Comparison of ENCODE assay signal across 30 mouse cellular contexts in the genomic region with DNA sequence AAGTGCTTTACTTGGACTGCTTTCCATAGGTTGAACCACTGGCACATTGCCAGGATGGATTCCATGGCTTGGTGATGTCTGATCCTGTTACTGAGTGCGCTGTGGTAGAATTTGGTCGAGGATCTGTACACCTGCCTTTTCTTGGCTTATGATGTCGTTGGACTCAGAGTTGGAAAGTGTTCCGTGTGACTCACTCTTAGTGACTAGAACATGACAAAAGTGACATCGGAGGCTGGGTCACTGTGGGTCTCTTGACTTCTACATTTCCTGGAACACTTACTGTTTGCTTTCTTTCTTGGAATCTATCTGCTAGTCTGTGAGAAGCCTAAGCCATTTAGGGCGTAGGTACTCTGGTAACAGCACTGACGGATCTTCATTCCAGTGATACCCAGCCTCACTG. TPM values are rescaled to one million over a fixed set of nuclear protein-coding genes. Genes with fewer than 3 reads are reported as not detected.
A peak's percentile ranks its signal among the peaks of the same experiment; 100 is the strongest.
DNase-seq lines count a peak whose midpoint lies in the region; ATAC-seq and TF ChIP-seq lines count a peak whose summit lies in the region.
"Had no signal": no experiment of that assay in that cellular context is flagged by ENCODE, and none has a peak within 500 bp of the region (broad histone marks: within the 10 kb centered on the region; RNA-seq: fewer than 3 reads in every experiment).

No protein-coding gene starts in this region.

- peaks cover 90% of the 10 kb centered on the region for H3K79me2 ChIP-seq in macrophage (ENCODE audit: inconsistent target)

- TF ChIP-seq CTCF in lung, postnatal 0 days (IDR thresholded peaks at IDR 0.05) = no peak

- H3K9me3 ChIP-seq in embryonic facial prominence, embryonic 14.5 days (ENCODE audit: control insufficient read depth, low read length) = no peaks in the 10 kb centered on the region
- H3K9me3 ChIP-seq in embryonic facial prominence, embryonic 10.5 days = no peaks in the 10 kb centered on the region
- H3K9me3 ChIP-seq in lung, postnatal 0 days (ENCODE audit: low read length) = no peaks in the 10 kb centered on the region
- H3K9me3 ChIP-seq: embryonic facial prominence, embryonic 15.5 days; forebrain, embryonic 13.5 days; G1E; heart, embryonic 12.5 days; hindbrain, embryonic 13.5 days; limb, embryonic 15.5 days; liver, embryonic 13.5 days; midbrain, embryonic 10.5 days; midbrain, embryonic 15.5 days had no signal

- H3K36me3 ChIP-seq in embryonic facial prominence, embryonic 14.5 days (ENCODE audit: control insufficient read depth, insufficient read depth, low read length) = no peaks in the 10 kb centered on the region
- no peaks in the 10 kb centered on the region; the same call in 1 of the 2 replicates for H3K36me3 ChIP-seq in embryonic facial prominence, embryonic 10.5 days (replicated peaks)
- H3K36me3 ChIP-seq in lung, postnatal 0 days (ENCODE audit: insufficient read depth, low read length) = no peaks in the 10 kb centered on the region
- 0 out of 2 replicates have a peak, but pooled peaks cover 1% of the 10 kb centered on the region for H3K36me3 ChIP-seq in macrophage (ENCODE audit: inconsistent target)
- H3K36me3 ChIP-seq: embryonic facial prominence, embryonic 15.5 days; heart, embryonic 12.5 days; limb, embryonic 15.5 days; liver, embryonic 13.5 days; midbrain, embryonic 10.5 days; midbrain, embryonic 15.5 days had no signal

- no peak overlapping the region for H3K4me2 ChIP-seq in embryonic facial prominence, embryonic 14.5 days (ENCODE audit: low read depth, low read length)
- no peak overlapping the region for H3K4me2 ChIP-seq in lung, postnatal 0 days (replicated peaks; ENCODE audit: low read depth, low read length)
- H3K4me2 ChIP-seq: embryonic facial prominence, embryonic 15.5 days; forebrain, embryonic 13.5 days; heart, embryonic 12.5 days; hindbrain, embryonic 13.5 days; limb, embryonic 15.5 days; liver, embryonic 13.5 days; midbrain, embryonic 15.5 days had no signal

- peak; percentile 41 for DNase-seq in embryonic facial prominence, embryonic 14.5 days (ENCODE audit: low spot score)
- DNase-seq in embryonic facial prominence, embryonic 10.5 days (ENCODE audit: low spot score) = no peak
- peak; percentile 34 for DNase-seq in lung, postnatal 0 days (ENCODE audit: low spot score)
- no peak for DNase-seq in lung, postnatal 14 days
- DNase-seq in NIH3T3 (ENCODE audit: low read depth) = peak; percentile 26
- no peak for DNase-seq in cerebellum, adult 9-11 months
- DNase-seq in ovary, adult 18-20 months (ENCODE audit: low spot score) = no peak
- DNase-seq: adrenal gland, postnatal 10 days; cerebellum, adult 11 months; cerebellum, postnatal 10 days; gastrocnemius, postnatal 14 days; heart, postnatal 4 days; kidney, adult 11 months; kidney, postnatal 14 days; liver, embryonic 13.5 days; right cerebral cortex, adult 18-20 months; right cerebral cortex, postnatal 4 days; thymus, adult 2 months; thymus, postnatal 36 days had no signal

- 86% methylated on average over 7 of the region's 7 CpGs for WGBS in embryonic facial prominence, embryonic 14.5 days
- 92% methylated on average over 7 of the region's 7 CpGs for WGBS in embryonic facial prominence, embryonic 10.5 days
- WGBS in lung, postnatal 0 days = 67% methylated on average over 7 of the region's 7 CpGs
- WGBS in macrophage (ENCODE audit: missing documents) = 83% methylated on average over 7 of the region's 7 CpGs

- no peak overlapping the region for H3K4me3 ChIP-seq in embryonic facial prominence, embryonic 14.5 days (ENCODE audit: low read depth, low read length)
- no peak overlapping the region for H3K4me3 ChIP-seq in embryonic facial prominence, embryonic 10.5 days
- no peak overlapping the region for H3K4me3 ChIP-seq in lung, postnatal 0 days (ENCODE audit: low read depth, low read length)
- no peak overlapping the region for H3K4me3 ChIP-seq in macrophage (ENCODE audit: inconsistent target)
- H3K4me3 ChIP-seq: embryonic facial prominence, embryonic 15.5 days; forebrain, embryonic 13.5 days; heart, embryonic 12.5 days; hindbrain, embryonic 13.5 days; layer of hippocampus, adult 2 months; left cerebral cortex, adult 2 months; limb, embryonic 15.5 days; liver, embryonic 13.5 days; midbrain, embryonic 10.5 days; midbrain, embryonic 15.5 days had no signal

- no peak overlapping the region for H3K27ac ChIP-seq in embryonic facial prominence, embryonic 14.5 days (replicated peaks; ENCODE audit: low read depth, low read length)
- H3K27ac ChIP-seq in embryonic facial prominence, embryonic 10.5 days (replicated peaks) = no peak overlapping the region
- H3K27ac ChIP-seq in lung, postnatal 0 days (ENCODE audit: low read length) = no peak overlapping the region
- H3K27ac ChIP-seq in macrophage = peak overlapping the region; percentile 46
- H3K27ac ChIP-seq: embryonic facial prominence, embryonic 15.5 days; forebrain, embryonic 13.5 days; hindbrain, embryonic 13.5 days; layer of hippocampus, adult 2 months; left cerebral cortex, adult 2 months; limb, embryonic 15.5 days; liver, embryonic 13.5 days; midbrain, embryonic 10.5 days; midbrain, embryonic 15.5 days had no signal

- H3K4me1 ChIP-seq in embryonic facial prominence, embryonic 14.5 days (ENCODE audit: control insufficient read depth, insufficient read depth, low read length) = peaks cover 13% of the 10 kb centered on the region
- peaks cover 26% of the 10 kb centered on the region for H3K4me1 ChIP-seq in embryonic facial prominence, embryonic 10.5 days
- peaks cover 16% of the 10 kb centered on the region; the same call in 1 of the 2 replicates for H3K4me1 ChIP-seq in lung, postnatal 0 days (ENCODE audit: insufficient read depth, low read depth, low read length)

- no peaks in the 10 kb centered on the region for H3K27me3 ChIP-seq in embryonic facial prominence, embryonic 14.5 days (replicated peaks; ENCODE audit: control insufficient read depth, insufficient read depth, low read length)
- no peaks in the 10 kb centered on the region; the same call in 1 of the 2 replicates for H3K27me3 ChIP-seq in embryonic facial prominence, embryonic 10.5 days (replicated peaks; ENCODE audit: low read depth, poor library complexity, severe bottlenecking)
- H3K27me3 ChIP-seq in lung, postnatal 0 days (replicated peaks; ENCODE audit: insufficient read depth, low read length) = no peaks in the 10 kb centered on the region
- H3K27me3 ChIP-seq: embryonic facial prominence, embryonic 15.5 days; forebrain, embryonic 13.5 days; heart, embryonic 12.5 days; hindbrain, embryonic 13.5 days; limb, embryonic 15.5 days; liver, embryonic 13.5 days; midbrain, embryonic 15.5 days had no signal

- no peak overlapping the region for H3K9ac ChIP-seq in embryonic facial prominence, embryonic 14.5 days (ENCODE audit: low read depth, low read length)
- no peak overlapping the region for H3K9ac ChIP-seq in lung, postnatal 0 days (replicated peaks; ENCODE audit: low read depth)
- H3K9ac ChIP-seq: embryonic facial prominence, embryonic 15.5 days; forebrain, embryonic 13.5 days; heart, embryonic 12.5 days; hindbrain, embryonic 13.5 days; limb, embryonic 15.5 days; liver, embryonic 13.5 days; midbrain, embryonic 15.5 days had no signal

- 0 out of 2 replicates have a peak, but pooled peaks have one; percentile 16 for TF ChIP-seq EP300 in lung, postnatal 0 days (IDR thresholded peaks at IDR 0.05)

- no peak for ATAC-seq in embryonic facial prominence, embryonic 14.5 days (ENCODE audit: low read depth)
- no peak; the same call in 1 of the 2 replicates for ATAC-seq in lung, postnatal 0 days
- ATAC-seq: forebrain, embryonic 13.5 days; midbrain, embryonic 15.5 days had no signal

RNA-seq across cellular contexts. Expression of a gene that starts 23.3 kb away (rescaled TPM):
- 11.4 and 13.0 TPM in 2 replicates for polyA plus RNA-seq in embryonic facial prominence, embryonic 14.5 days (2014; fragmentation: Nextera tagmentation; extraction: Ambion mirVana)
- 13.6 and 14.6 TPM in 2 replicates for polyA plus RNA-seq in embryonic facial prominence, embryonic 10.5 days (2016; fragmentation: Nextera tagmentation; extraction: Ambion mirVana)
- polyA plus RNA-seq in lung, postnatal 0 days (2015; fragmentation: Nextera tagmentation; extraction: Ambion mirVana) = 9.6 and 10.2 TPM in 2 replicates
- 100 to 1,000 TPM; 107 to 302 (median 207) TPM for total RNA-seq in macrophage (2018; cell fraction: chromatin; rRNA removed)
- total RNA-seq in macrophage (2018; cell fraction: cytosol; rRNA removed) = 100 to 1,000 TPM in 4 of 26 experiments, 10 to 100 TPM in 22; 56.2 to 116 (median 76.1) TPM
- total RNA-seq in macrophage (2018; cell fraction: nucleus; rRNA removed) = 100 to 1,000 TPM; 116 to 257 (median 175) TPM
- 37.6 to 70.4 TPM (median 46.0 TPM) in 3 replicates for polyA plus RNA-seq in macrophage (2018)

Comparison
In these comparisons a context has a peak if more than half of its experiments do, and no peak if none do; other contexts are left out.
1. DNase-seq: peak in embryonic facial prominence, embryonic 14.5 days (single experiment), lung, postnatal 0 days (single experiment) and NIH3T3 (single experiment); none in embryonic facial prominence, embryonic 10.5 days (single experiment), lung, postnatal 14 days (single experiment), cerebellum, adult 9-11 months (single experiment) and ovary, adult 18-20 months (single experiment).